In the genomic region with DNA sequence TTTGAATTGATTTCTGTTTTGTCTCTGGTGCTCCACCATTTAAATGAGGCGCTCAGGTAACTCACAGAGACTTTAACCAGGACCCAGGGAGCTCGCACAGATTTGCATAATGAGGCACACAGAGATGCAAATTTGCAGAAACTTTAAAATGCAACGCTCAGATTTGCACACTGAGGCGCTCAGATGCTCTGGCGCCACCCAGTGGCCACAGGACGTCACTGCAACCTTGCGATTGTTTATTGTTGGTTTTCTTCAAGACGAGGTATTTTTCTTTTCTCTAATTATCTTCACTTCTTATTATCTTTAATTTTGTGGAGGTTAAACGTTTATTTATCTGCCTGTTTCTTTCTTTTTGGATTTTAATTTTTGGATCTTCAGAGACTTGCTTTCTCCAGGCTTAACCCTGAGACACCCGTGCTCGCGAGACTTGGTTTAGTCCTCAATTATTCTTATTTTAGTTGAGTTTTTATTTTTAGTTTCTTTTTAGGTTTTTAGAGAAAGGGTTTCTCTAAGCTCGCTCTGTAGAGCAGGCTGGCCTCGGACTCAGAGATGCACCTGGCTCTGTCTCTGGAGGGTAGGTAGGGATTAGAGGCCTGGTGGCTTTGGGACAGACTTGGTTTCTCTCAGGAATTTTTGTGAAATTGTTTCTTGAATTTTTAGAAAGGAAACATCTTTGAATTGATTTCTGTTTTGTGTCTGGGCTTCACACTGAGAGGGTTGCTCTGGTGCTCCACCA, we compare ENCODE assay signal across 8 mouse cellular contexts. TPM values are rescaled to one million over a fixed set of nuclear protein-coding genes. Genes with fewer than 3 reads are reported as not detected.
DNase-seq lines count a peak whose midpoint lies in the region; ATAC-seq and TF ChIP-seq lines count a peak whose summit lies in the region.
"Not testable (repeated sequence)": the region's sequence is repeated elsewhere in the genome, so short reads cannot be mapped to it uniquely, and the experiment has no call there.

No protein-coding gene starts in this region.

- H3K4me1 ChIP-seq in forebrain, embryonic 11.5 days (replicated peaks; ENCODE audit: control insufficient read depth, insufficient read depth, low read length); heart, postnatal 0 days (ENCODE audit: control insufficient read depth, insufficient read depth); lung, postnatal 0 days (ENCODE audit: insufficient read depth, low read depth, low read length): not testable (repeated sequence)

- not testable (repeated sequence) for H3K4me2 ChIP-seq in forebrain, embryonic 11.5 days (ENCODE audit: low read depth, low read length, severe bottlenecking); heart, postnatal 0 days (ENCODE audit: low read depth, low read length); lung, postnatal 0 days (replicated peaks; ENCODE audit: low read depth, low read length)

- DNase-seq in CD4-positive, CD25-positive, alpha-beta regulatory T cell, adult 2 months (ENCODE audit: low read depth, low spot score) = peak; percentile 89
- DNase-seq in adrenal gland, postnatal 4 days (ENCODE audit: low spot score in 2 of 2) = peak; percentile 89 to 100
- peak; percentile 60 for DNase-seq in forebrain, embryonic 11.5 days (ENCODE audit: low spot score)
- DNase-seq in heart, postnatal 0 days (ENCODE audit: low spot score) = peak; percentile 10
- peak; percentile 89 to 100 for DNase-seq in layer of hippocampus, adult 2 months (ENCODE audit: low spot score in 2 of 2)
- DNase-seq in lung, postnatal 0 days (ENCODE audit: low spot score) = peak; percentile 37
- DNase-seq in ovary, adult 18-20 months (ENCODE audit: low spot score) = peak; percentile 85
- DNase-seq in testis, postnatal 14 days (ENCODE audit: low spot score) = peak; percentile 88

- H3K9me3 ChIP-seq in forebrain, embryonic 11.5 days (ENCODE audit: control insufficient read depth, low read length) = peaks cover 22% of the 10 kb centered on the region
- H3K9me3 ChIP-seq in heart, postnatal 0 days (replicated peaks; ENCODE audit: control insufficient read depth, low read length) = peaks cover 17% of the 10 kb centered on the region
- H3K9me3 ChIP-seq in lung, postnatal 0 days (ENCODE audit: low read length) = peaks cover 13% of the 10 kb centered on the region

- 56% methylated on average over 14 of the region's 14 CpGs for WGBS in forebrain, embryonic 11.5 days
- 59% methylated on average over 14 of the region's 14 CpGs for WGBS in heart, postnatal 0 days
- WGBS in lung, postnatal 0 days = 58% methylated on average over 14 of the region's 14 CpGs

- H3K9ac ChIP-seq in forebrain, embryonic 11.5 days (ENCODE audit: low read length); heart, postnatal 0 days (replicated peaks; ENCODE audit: low read depth, low read length); lung, postnatal 0 days (replicated peaks; ENCODE audit: low read depth): not testable (repeated sequence)

- not testable (repeated sequence) for H3K27me3 ChIP-seq in forebrain, embryonic 11.5 days (ENCODE audit: control insufficient read depth, insufficient read depth, low read length); heart, postnatal 0 days (ENCODE audit: control insufficient read depth, insufficient read depth, low read length); lung, postnatal 0 days (replicated peaks; ENCODE audit: insufficient read depth, low read length)

- ATAC-seq in forebrain, embryonic 11.5 days (replicated peaks; ENCODE audit: low FRiP score); heart, postnatal 0 days (ENCODE audit: insufficient read depth, low read depth); lung, postnatal 0 days: not testable (repeated sequence)

- peak overlapping the region; percentile 19; the same call in 1 of the 2 replicates for H3K27ac ChIP-seq in forebrain, embryonic 11.5 days (ENCODE audit: low read depth, low read length)
- H3K27ac ChIP-seq in heart, postnatal 0 days (ENCODE audit: low read depth); layer of hippocampus, adult 2 months; lung, postnatal 0 days (ENCODE audit: low read length): not testable (repeated sequence)

- peak; percentile 64 for TF ChIP-seq CTCF in heart, postnatal 0 days (IDR thresholded peaks at IDR 0.05; ENCODE audit: low read depth)
- not testable (repeated sequence) for TF ChIP-seq CTCF in layer of hippocampus, adult 2 months (conservative IDR thresholded peaks at IDR 0.05)
- TF ChIP-seq CTCF in lung, postnatal 0 days (IDR thresholded peaks at IDR 0.05) = peak; percentile 70

- H3K4me3 ChIP-seq in forebrain, embryonic 11.5 days (ENCODE audit: low read depth, low read length); heart, postnatal 0 days (ENCODE audit: low read depth, low read length); layer of hippocampus, adult 2 months; lung, postnatal 0 days (ENCODE audit: low read depth, low read length): not testable (repeated sequence)

- TF ChIP-seq EP300 in heart, postnatal 0 days (IDR thresholded peaks at IDR 0.05; ENCODE audit: low read depth); lung, postnatal 0 days (IDR thresholded peaks at IDR 0.05): not testable (repeated sequence)

- H3K36me3 ChIP-seq in forebrain, embryonic 11.5 days (ENCODE audit: control insufficient read depth, insufficient read depth, low read length) = peaks cover 26% of the 10 kb centered on the region; the same call in 1 of the 2 replicates
- H3K36me3 ChIP-seq in heart, postnatal 0 days (replicated peaks; ENCODE audit: control insufficient read depth, insufficient read depth, low read length) = peaks cover 28% of the 10 kb centered on the region
- H3K36me3 ChIP-seq in lung, postnatal 0 days (ENCODE audit: insufficient read depth, low read length) = peaks cover 25% of the 10 kb centered on the region

RNA-seq across cellular contexts. Expression of gene Gm21887, which starts 10.7 kb away (rescaled TPM):
- total RNA-seq in adrenal gland, postnatal 4 days (2021) = 100 to 1,000 TPM; 355 to 363 TPM
- polyA plus RNA-seq in forebrain, embryonic 11.5 days (2014; fragmentation: Nextera tagmentation; extraction: Ambion mirVana) = 321 and 384 TPM in 2 replicates
- 0.88 and 16.5 TPM in 2 replicates for total RNA-seq in heart, postnatal 0 days (2014; rRNA removed; ENCODE audit: low replicate concordance)
- 32.6 and 63.9 TPM in 2 replicates for polyA plus RNA-seq in heart, postnatal 0 days (2015; fragmentation: Nextera tagmentation; extraction: Ambion mirVana)
- 100 to 1,000 TPM; 208 to 264 TPM for total RNA-seq in layer of hippocampus, adult 2 months (2021)
- 90.2 and 116 TPM in 2 replicates for polyA plus RNA-seq in lung, postnatal 0 days (2015; fragmentation: Nextera tagmentation; extraction: Ambion mirVana)

Comparison
In these comparisons a context has a peak if more than half of its experiments do, and no peak if none do; other contexts are left out.
1. DNase-seq: peak in every context shown above with its lines; median percentile 94 in adrenal gland, postnatal 4 days; 94 in layer of hippocampus, adult 2 months; 89 in CD4-positive, CD25-positive, alpha-beta regulatory T cell, adult 2 months; 88 in testis, postnatal 14 days; 85 in ovary, adult 18-20 months; 60 in forebrain, embryonic 11.5 days; 37 in lung, postnatal 0 days; 10 in heart, postnatal 0 days.
2. RNA of gene Gm21887, which starts 10.7 kb away (total RNA-seq): 355 to 363 TPM in adrenal gland, postnatal 4 days and 208 to 264 TPM in layer of hippocampus, adult 2 months; 0.88 to 16.5 TPM in heart, postnatal 0 days; every median in the first group is over 10 times any median in the second.